Mouse (Mus musculus) spleen, postnatal 10 days (tissue): Measurements from ENCODE around the gene Dvl3.

ENCODE experiments used
- DNase-seq, 2 experiments: peaks; one replicate each; pipeline ENCODE4 v3.0.0; 2021 to 2022; ENCODE audit warnings: low spot score in 2 of 2

The Dvl3 gene

DNA sequence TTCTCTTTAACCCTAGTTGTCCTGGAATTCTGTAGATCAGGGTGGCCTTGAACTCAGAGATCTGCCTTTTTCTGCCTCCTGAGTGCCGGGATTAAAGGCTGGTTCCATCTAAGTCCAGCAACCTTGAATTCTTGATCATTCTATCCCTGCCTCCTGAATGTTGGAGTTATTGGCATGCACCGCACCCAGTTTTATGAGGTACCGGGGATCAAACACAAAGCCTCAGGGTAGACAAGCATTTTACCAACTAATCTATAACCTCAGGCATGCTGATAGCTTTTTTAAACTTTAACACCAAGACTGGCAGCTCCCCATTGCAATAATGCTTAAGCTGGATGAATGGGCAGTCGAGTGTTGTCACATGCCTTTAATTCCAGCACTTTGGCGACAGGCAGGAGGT is 30.6 kb downstream of the Dvl3 start:
- DNase-seq: no peak

DNA sequence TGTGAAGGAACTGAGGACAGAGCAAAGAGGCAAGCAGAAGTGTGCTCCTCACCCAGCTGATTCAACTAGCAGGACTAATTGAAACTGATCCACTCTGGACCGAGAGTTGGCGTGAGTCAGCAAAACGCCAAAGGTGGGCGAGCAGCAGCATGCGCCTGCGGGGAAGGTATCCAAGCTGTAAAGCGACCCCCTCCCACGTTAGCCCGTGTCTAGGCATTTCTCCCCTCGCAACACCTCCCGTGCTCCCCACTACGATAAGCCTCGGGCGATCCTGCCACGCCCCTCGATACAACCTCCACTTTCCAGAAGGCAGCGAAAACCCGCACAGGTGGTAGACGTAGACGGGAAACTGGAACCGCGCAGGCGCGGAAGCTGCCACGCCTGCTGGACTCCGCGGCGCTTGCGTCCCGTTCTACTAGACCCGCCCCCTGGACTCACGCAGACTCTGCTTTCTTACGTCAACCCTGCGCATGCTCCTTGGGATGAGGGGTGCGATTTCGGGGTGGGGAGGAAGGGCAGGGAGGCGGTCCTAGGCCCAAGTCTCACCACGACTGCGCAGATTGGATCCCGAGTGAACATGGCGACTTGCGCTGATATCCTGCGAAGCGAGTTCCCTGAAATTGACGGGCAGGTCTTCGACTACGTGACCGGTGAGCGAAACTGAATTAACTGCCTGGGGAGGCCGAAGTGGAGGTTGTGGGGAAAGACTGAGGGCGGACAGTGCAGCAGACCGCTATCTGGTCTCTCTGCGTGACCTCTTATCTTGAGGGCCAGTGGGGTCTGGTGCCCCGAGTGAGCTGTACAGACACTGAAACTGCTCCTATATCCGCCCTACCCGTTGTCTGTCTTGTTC is 31.5 kb downstream of the Dvl3 start, which contains the start of gene Abcf3:
Abcf3 (plus strand) TSS at position 482 of the 853 bp plus-strand sequence.
- peak; percentile 92 to 98 for DNase-seq

DNA sequence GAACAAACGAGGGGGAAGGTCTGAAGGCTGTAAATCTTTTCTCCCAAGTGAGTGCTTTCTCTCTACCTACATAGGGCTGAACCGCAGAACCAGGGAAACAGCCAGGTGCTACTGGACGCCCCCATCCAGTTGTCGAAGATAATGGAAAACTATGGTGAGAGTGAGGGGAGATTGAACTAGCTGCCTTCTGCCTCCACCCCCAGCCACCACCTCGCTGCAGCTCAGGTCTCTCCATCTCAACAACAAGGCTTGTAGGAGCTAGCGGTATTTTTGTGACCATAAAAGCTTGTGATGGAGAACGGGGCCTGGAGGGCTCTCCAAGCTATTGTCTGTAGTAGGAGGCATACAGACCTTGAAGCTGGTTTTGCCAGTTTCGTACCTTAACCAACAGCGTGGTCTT is 32.4 kb downstream of the Dvl3 start:
- no peak for DNase-seq

DNA sequence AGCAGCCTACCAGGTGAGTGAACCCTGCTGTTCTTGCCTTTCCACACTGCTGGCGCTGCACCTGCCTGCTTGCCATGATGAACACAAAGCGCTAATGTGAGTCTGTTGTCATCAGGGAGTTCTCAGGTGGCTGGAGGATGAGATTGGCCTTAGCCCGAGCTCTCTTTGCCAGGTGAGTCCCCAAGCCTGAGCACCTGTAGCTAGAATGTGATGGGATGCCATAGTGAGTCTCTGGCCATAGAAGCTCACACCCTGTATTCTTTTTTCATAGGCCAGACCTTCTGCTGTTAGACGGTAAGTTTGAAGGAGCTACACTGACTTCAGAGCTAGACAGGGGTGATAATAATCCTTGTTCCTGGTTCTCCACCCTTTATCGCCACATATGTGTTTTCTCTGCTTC is 34.9 kb downstream of the Dvl3 start:
- DNase-seq: no peak

DNA sequence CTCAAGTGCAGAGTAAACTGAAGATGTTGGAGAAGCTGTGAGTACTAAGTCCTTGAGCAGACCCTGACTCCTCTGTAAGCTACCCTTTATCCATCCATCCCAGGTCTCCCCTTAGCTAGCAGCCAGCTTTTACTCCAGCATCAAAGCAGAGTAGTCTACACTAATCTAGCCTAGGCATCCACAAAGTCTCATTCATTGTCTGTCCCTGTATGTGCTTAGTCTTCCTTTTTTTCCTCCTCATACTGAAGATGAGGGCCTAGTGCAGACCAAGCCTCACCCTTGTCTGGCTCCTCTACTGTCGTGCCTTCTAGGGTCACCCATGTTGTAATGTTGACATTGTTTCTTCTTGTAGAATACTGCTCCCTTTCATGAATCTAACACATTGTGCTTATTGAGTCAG is 35.8 kb downstream of the Dvl3 start:
- no peak for DNase-seq

DNA sequence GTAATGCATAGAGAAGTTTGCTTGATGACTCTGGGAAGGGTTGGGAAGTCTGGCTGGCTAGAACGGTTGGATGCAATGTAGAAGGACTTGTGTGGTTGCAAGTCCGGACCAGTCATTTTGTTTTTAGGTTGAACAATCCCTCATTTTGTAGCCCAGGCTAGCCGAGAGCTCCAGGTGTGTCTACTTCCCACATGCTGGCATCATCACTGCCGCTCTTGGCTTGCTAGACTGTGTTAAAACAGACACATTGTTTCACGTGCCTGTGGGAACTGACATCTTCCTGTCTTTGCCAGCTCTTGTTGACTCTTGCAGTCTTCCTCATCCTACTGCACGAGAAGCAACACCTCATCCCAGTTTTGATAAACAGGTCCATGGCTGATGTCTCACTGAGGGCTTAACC is 38.2 kb downstream of the Dvl3 start:
- DNase-seq: no peak

DNA sequence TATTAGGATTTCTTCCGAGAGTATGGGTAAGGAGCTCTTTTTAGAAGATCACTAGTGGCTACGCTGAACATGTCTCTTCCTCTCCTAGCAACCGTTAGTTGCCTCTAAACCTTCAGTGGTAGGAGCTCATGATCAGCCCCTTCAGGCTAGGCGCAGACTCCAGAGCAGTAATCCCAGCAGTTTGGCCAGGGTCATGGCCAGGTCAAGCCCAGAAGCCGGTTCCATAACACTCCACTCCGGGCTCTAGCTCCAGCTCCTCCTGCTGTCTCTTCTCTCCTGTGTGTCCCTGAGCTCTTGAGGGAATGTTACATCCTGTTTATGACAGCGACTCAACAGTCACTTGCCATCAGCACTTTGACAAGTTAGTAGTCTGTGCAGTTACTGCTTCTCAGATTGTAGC is 40.6 kb downstream of the Dvl3 start:
- DNase-seq: no peak

DNA sequence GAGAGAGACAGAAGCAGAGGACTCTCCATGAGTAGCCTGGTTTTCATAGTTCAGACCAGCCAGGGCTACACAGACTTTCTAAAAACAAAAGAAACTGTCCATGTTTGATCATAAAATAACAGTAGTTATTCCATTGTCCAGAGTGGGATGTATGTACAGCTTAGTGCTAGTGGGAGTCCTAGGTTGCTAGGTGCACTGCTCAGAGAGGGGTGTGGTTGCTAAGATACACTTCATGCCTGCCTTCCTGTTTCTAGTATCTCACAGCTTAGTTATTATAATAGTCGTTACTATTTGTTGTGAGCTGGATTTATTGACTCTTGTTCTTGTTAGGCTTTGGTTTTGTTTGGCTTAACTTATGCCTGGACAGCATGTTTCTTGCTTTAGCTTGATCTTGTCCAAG is 48.3 kb downstream of the Dvl3 start:
- DNase-seq: no peak
